Mouse (Mus musculus): ENCODE measurements around the gene Aldh3a2.

Gene Aldh3a2

GRCm38 (mm10) chr11:61273928-61274327, 6.7 kb upstream of the Aldh3a2 start:
- DNase-seq (ENCODE audit: low spot score in 2 of 2) = no peak

DNA sequence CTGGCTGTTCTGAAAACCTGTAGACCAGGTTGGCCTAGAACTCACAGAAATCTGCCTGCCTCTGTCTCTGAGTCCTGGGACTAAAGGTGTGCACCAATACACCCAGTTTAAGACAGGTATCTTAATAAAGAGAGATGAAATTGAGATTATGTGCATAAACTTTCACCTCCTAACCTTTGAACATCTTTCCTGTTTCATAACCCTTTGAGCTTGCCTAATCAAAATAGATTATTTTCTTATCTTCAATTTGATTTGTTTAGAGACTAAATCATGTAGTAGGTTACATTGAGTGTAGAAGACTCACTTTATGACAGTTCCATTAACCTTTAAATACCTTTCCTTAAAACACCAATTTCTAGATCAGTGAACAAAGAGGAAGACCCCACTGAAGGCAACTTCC, 4.3 kb upstream of the Aldh3a2 start:
- no peak for DNase-seq (ENCODE audit: low spot score in 2 of 2)

DNA sequence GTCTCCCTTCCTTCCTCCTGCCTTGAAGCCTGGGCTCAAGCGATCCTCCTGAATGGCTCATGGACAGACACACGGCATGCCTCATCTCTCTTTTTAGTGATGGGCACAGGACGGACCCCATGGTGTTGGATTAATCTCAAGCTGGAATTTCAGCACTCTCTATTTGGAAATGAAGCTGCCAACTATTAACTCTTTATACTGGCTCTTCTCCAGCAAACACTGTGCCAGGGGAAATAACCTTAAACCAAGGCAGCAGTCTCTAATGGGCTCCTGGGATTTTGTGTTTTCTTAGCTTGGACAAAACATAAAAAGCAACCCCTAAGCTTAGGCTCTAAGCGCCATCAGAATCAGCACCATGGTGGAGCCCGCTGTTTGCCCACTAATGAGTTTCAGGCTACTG, 3.1 kb upstream of the Aldh3a2 start:
- DNase-seq (ENCODE audit: low spot score in 2 of 2) = no peak

DNA sequence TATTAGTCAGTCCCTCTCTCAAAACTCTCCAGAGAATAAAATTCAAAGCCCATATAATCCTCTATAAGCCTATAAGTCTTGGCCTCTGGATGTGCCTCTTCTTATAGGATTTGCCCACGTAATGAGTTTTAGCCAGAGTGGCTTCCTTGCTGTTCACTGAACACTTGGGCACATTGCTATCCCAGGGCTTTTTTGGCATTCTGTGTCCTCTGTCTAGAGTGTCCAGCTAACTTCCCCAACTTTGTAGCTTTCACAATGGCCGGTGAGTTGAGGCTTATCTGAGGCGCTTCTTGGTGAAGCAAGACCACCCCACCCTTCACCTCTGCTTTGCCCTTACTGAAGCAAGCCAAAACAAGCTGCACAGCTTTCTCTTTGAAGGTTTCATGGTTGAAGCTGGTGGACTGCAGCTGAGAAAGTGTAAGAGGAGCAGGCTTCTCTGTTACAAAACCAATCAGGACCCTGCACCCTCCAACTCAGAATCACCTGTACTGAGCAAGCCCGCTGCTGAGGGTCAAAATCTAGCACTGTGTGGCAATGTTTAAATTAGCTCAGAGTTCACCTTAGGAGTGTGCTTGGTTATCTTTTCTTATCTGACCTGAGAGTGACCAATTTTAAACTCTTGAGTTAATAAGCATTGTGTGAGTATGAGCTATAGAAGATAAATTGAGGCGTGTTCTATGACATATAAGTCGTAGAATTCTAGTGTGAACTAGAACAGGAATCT, 1.5 kb upstream of the Aldh3a2 start:
- DNase-seq (ENCODE audit: low spot score in 2 of 2) = no peak

GRCm38 (mm10) chr11:61263841-61264240, 3.4 kb downstream of the Aldh3a2 start:
- DNase-seq (ENCODE audit: low spot score in 2 of 2) = no peak

GRCm38 (mm10) chr11:61262516-61262915, 4.7 kb downstream of the Aldh3a2 start:
- no peak for DNase-seq (ENCODE audit: low spot score in 2 of 2)

DNA sequence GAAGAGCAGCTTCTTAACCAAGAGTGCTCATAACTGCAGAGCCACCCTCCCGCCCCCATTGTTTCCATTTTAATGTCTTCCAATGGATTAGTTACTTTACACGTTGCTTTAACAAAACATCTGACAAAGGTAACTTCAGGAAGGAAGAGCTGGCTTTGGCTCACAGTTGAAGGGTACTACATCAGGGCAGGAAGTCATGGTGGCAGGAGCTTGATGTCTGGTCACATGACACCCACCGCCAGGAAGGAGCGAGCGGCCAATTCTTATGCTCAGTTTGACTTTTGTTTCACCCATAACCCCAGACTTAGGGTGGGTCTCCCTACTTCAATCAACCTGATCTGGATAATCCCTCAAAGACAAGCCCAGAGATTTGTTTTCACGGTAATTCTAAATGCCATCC, 8.2 kb downstream of the Aldh3a2 start:
- DNase-seq (ENCODE audit: low spot score in 2 of 2) = no peak

DNA sequence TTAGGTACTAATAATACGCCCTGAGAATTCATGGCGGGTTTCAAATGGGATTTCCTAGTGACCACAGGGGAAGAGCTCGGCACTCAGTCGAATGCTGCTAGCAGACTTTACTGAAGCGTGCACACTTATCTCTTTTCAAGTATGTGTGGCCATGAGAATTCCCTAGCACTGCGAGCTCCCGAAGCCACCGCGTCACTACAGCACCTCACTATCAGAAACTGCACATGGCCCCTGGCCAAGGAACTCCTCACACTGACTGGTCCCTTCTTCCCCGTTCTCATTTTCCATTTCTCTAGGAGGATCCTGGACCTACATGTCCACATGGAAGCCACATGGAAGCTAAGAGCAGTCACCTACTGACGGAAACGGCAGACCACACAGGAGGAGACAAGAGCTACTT, 14.5 kb downstream of the Aldh3a2 start:
- no peak for DNase-seq (ENCODE audit: low spot score in 2 of 2)

GRCm38 (mm10) chr11:61251741-61252140, 15.5 kb downstream of the Aldh3a2 start:
- no peak for DNase-seq (ENCODE audit: low spot score in 2 of 2)

GRCm38 (mm10) chr11:61244406-61244805, 22.9 kb downstream of the Aldh3a2 start:
- DNase-seq (ENCODE audit: low spot score in 2 of 2) = no peak

GRCm38 (mm10) chr11:61236015-61236414, 31.2 kb downstream of the Aldh3a2 start:
- DNase-seq (ENCODE audit: low spot score in 2 of 2) = no peak

DNA sequence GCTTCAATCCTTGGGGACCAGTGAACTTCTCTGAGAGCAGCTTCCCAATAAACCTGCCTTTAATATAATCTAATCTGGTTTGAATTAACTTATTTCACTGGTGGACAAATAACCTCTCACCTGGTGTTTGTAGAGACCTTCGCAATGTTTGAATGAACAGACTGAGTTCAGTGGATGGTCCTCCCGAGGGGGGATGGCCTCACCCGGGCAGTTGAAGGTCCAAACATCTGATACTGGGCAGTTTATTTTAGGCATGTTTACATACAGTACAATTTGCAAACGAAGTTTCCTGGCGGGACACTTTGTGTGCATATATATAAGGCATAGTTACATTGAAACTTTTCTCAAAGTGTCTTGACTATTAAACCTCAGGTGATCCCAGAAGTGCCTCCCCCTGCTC, 33.1 kb downstream of the Aldh3a2 start:
- DNase-seq (ENCODE audit: low spot score in 2 of 2) = no peak

- peak; percentile 65 for DNase-seq (ENCODE audit: low spot score in 2 of 2)
Observed at GRCm38 (mm10) chr11:61231329-61231728, 35.9 kb downstream of the Aldh3a2 start.

- no peak for DNase-seq (ENCODE audit: low spot score in 2 of 2)
Observed at GRCm38 (mm10) chr11:61228406-61228805, 38.9 kb downstream of the Aldh3a2 start.

DNA sequence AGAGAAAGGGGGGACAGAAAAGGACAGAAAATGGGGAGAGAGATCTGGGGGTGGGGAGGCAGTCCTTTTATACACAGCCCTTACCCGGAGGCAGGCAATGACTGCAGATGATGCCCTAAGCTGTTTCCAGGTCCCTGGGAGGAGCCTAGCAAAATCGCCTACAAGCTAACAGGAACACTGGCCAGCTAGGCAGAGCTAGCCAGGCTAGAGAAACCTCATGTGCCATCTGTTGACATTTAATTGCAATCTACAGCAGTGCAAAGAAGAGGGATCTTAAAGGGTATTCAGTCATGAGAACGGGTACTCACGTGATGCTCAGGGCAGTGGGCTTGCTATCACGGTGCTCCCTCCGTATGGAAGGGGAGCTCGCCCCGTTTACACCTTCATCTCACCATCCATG, 39.4 kb downstream of the Aldh3a2 start:
- DNase-seq (ENCODE audit: low spot score in 2 of 2) = no peak

DNA sequence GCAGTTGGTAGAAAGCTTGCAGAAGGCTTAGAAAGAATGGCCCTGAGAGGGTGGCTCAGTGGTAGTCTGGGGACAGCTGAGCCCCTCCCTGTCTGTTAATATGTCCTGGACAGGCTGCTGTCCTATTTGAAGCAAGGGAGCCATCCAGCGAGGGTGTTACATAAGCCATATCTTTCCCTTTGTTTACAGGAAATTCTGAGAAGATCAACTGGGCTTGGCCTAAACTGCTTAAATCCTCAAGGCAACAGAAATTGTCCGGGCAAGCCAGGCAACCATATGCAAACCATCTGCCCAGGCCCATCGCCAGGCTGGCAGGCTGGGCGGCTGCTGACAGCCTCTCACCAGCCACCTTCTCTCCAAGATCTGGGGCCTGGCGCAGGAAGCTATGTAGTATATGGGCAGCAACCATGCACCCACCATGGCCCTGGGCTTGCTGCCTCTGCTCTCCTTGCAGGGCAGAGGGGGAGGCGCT, 41.3 kb downstream of the Aldh3a2 start:
- peak; percentile 32 to 41 for DNase-seq (ENCODE audit: low spot score in 2 of 2)

- DNase-seq (ENCODE audit: low spot score in 2 of 2) = no peak
Observed at GRCm38 (mm10) chr11:61225511-61225910, 41.8 kb downstream of the Aldh3a2 start.

- DNase-seq (ENCODE audit: low spot score in 2 of 2) = no peak
Observed at GRCm38 (mm10) chr11:61224907-61225306, 42.4 kb downstream of the Aldh3a2 start.

GRCm38 (mm10) chr11:61224234-61224744, 43.0 kb downstream of the Aldh3a2 start:
- DNase-seq (ENCODE audit: low spot score in 2 of 2) = no peak

DNA sequence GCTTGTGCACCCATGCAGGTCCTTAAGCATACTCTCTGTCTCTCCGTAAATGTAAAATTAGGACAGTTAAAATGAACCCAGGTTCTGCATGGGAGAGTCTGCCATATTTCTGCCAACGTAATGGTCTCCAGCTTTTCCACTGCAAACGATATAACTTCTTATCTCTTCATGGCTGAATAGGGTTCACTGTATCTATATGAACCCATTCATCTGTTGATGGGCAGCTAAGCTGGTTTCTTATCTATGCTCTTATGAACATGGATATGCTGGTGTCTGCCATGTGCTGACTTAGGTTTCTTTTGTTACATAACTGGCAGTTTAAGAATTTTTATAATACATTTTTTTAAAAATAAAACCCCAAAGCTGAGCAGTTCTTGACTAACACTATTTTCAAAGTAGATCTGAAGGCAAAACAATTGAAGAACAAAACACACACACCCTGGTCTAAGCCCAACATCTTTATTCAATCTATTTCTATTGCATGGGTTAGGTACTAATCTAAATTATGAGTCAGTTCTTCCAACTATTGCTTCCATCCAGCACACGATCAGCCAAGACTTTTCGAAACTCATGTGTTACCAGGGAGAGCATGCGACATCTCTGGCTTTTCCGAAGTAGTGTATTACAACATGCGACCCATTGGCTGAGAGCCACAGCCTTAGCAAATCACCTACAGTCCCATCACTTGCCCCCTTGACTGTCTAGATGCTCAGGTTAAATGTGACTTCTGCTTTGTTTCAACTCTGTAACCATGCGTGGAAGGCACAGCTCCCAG, 44.1 kb downstream of the Aldh3a2 start:
- DNase-seq (ENCODE audit: low spot score in 2 of 2) = no peak

GRCm38 (mm10) chr11:61222007-61222406, 45.3 kb downstream of the Aldh3a2 start:
- DNase-seq (ENCODE audit: low spot score in 2 of 2) = no peak

- no peak for DNase-seq (ENCODE audit: low spot score in 2 of 2)
Observed at GRCm38 (mm10) chr11:61220156-61220881, 46.9 kb downstream of the Aldh3a2 start.

All from right cerebral cortex, adult 2 months (tissue).